Mouse (Mus musculus) gastrocnemius, adult 2 months (tissue): ENCODE data around the gene Dgki. TPM values are rescaled to one million over a fixed set of nuclear protein-coding genes. Genes with fewer than 3 reads are reported as not detected.
A peak's percentile ranks its signal among the peaks of the same experiment; 100 is the strongest.

Experiments
- DNase-seq: peaks from one replicate; pipeline ENCODE4 v3.0.0; 2022
- H3K27ac ChIP-seq: fragments of 200-600 bp; 2 replicates; pipeline ENCODE4 v1.8.1; 2022; ENCODE audit warnings: mild to moderate bottlenecking
- H3K4me3 ChIP-seq: fragments of 200-600 bp; 2 replicates; pipeline ENCODE4 v1.8.1; 2022; ENCODE audit warnings: mild to moderate bottlenecking, moderate library complexity
- CTCF ChIP-seq: fragments of 200-600 bp; IDR thresholded peaks from 2 replicates; pipeline ENCODE4 v1.8.1; 2022; ENCODE audit warnings: antibody characterized with exemption, mild to moderate bottlenecking, moderate library complexity
- intact Hi-C: fragments of 180-260 bp; cut with DNase I; formaldehyde crosslinking; loops from one replicate; pipeline ENCODE4 v1.15.1; 2025
- long read RNA-seq, 2 experiments: library from polyadenylated mRNA; stranded (forward); transcript quantifications; one replicate each; pipeline ENCODE4 v2.0.0; 2021
- total RNA-seq, 2 experiments: library from RNA; stranded (reverse); gene quantifications; 2 replicates each; pipeline ENCODE4 v1.2.3; 2021

The Dgki gene
- under 1 TPM in 1 of 2 experiments, not detected in 1; 0.25 TPM for total RNA-seq
- long read RNA-seq, experiment 1: 0 reads
- long read RNA-seq, experiment 2: 0 reads

- TF ChIP-seq CTCF: no peak
- intact Hi-C loops: no loop called here
- peak; percentile 30 for DNase-seq
- Histone ChIP-seq H3K27ac (no peak within 1 kb of the TSS), H3K4me3 (peak within 1 kb of the TSS; percentile 71)
These were observed at the start of gene Dgki for GRCm38 (mm10) chr6:37299562-37300390. Gene Dgki (minus strand): TSS chr6:37300184.

GRCm38 (mm10) chr6:37347606-37348005 lies 47.6 kb upstream of the Dgki start:
- DNase-seq: peak; percentile 32
- intact Hi-C loops: no loop called here
- no peak for TF ChIP-seq CTCF
- H3K4me3 ChIP-seq: no peak overlapping the region
- no peak overlapping the region for H3K27ac ChIP-seq

- Histone ChIP-seq H3K4me3 (no peak overlapping the region), H3K27ac (no peak overlapping the region)
- DNase-seq: no peak
- intact Hi-C loops: no loop called here
- TF ChIP-seq CTCF: no peak
These were observed 38.1 kb upstream of the Dgki start for GRCm38 (mm10) chr6:37338055-37338454.

GRCm38 (mm10) chr6:37336831-37337260 lies 36.9 kb upstream of the Dgki start:
- Histone ChIP-seq H3K27ac (no peak overlapping the region), H3K4me3 (no peak overlapping the region)
- TF ChIP-seq CTCF: no peak
- DNase-seq: no peak
- intact Hi-C loops: no loop called here

GRCm38 (mm10) chr6:37336381-37336780 lies 36.4 kb upstream of the Dgki start:
- intact Hi-C loops: no loop called here
- TF ChIP-seq CTCF: no peak
- DNase-seq: no peak
- Histone ChIP-seq H3K27ac (no peak overlapping the region), H3K4me3 (no peak overlapping the region)

- Histone ChIP-seq H3K27ac (no peak overlapping the region), H3K4me3 (no peak overlapping the region)
- DNase-seq: no peak
- no peak for TF ChIP-seq CTCF
- intact Hi-C loops: no loop called here
These were observed 32.9 kb upstream of the Dgki start for GRCm38 (mm10) chr6:37332846-37333245.

GRCm38 (mm10) chr6:37329901-37330864 lies 30.2 kb upstream of the Dgki start:
- intact Hi-C loops: no loop called here
- Histone ChIP-seq H3K4me3 (no peak overlapping the region), H3K27ac (0 out of 2 replicates have a peak overlapping the region, but pooled peaks have one; percentile 2)
- no peak for DNase-seq
- TF ChIP-seq CTCF: no peak

GRCm38 (mm10) chr6:37329376-37329775 lies 29.4 kb upstream of the Dgki start:
- TF ChIP-seq CTCF: no peak
- H3K4me3 ChIP-seq: no peak overlapping the region
- DNase-seq: no peak
- intact Hi-C loops: no loop called here
- no peak overlapping the region for H3K27ac ChIP-seq

GRCm38 (mm10) chr6:37328671-37329070 lies 28.7 kb upstream of the Dgki start:
- no peak for TF ChIP-seq CTCF
- intact Hi-C loops: no loop called here
- Histone ChIP-seq H3K4me3 (no peak overlapping the region), H3K27ac (no peak overlapping the region)
- no peak for DNase-seq

GRCm38 (mm10) chr6:37327519-37327918 lies 27.5 kb upstream of the Dgki start:
- intact Hi-C loops: no loop called here
- H3K4me3 ChIP-seq: no peak overlapping the region
- H3K27ac ChIP-seq: peak overlapping the region; percentile 31; the same call in 1 of the 2 replicates
- no peak for TF ChIP-seq CTCF
- DNase-seq: no peak

GRCm38 (mm10) chr6:37326603-37326955 lies 26.6 kb upstream of the Dgki start:
- H3K27ac ChIP-seq: peak overlapping the region; percentile 38
- no peak overlapping the region for H3K4me3 ChIP-seq
- peak; percentile 40 for DNase-seq
- intact Hi-C loops: no loop called here
- no peak for TF ChIP-seq CTCF

- intact Hi-C loops: no loop called here
- Histone ChIP-seq H3K4me3 (no peak overlapping the region), H3K27ac (peak overlapping the region; percentile 38)
- DNase-seq: no peak
- no peak for TF ChIP-seq CTCF
These were observed 26.1 kb upstream of the Dgki start for GRCm38 (mm10) chr6:37325906-37326602.
